Mouse (Mus musculus) c-Kit-positive CD71-positive TER-119-negative erythroid progenitor cells, embryonic 14.5 days (primary cell): ENCODE data around the gene Hspb11.

Experiments used
- DNase-seq: peaks from one replicate; pipeline ENCODE4 v3.0.0-alpha.2; 2013; ENCODE audit warnings: low read depth

The Hspb11 gene

DNA sequence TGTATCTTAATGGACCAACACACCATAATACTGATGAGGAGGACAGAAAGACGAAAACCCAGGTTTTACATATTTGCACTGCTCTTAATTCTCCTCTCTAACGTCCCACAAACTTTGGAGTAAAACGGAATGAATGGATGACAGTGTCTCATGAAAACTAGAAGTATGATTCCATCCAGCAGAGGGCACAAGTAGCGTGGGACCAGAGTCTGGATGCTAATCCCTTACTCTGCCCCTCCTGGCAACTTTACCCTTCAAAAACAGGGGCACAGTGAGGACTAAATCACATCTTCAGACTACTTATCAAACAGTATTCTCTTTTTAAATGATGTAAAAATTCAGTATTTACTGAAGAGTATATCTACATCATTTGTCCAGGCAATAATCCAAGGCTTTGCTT lies 2.9 kb upstream of the Hspb11 start:
- peak; percentile 50 for DNase-seq

DNA sequence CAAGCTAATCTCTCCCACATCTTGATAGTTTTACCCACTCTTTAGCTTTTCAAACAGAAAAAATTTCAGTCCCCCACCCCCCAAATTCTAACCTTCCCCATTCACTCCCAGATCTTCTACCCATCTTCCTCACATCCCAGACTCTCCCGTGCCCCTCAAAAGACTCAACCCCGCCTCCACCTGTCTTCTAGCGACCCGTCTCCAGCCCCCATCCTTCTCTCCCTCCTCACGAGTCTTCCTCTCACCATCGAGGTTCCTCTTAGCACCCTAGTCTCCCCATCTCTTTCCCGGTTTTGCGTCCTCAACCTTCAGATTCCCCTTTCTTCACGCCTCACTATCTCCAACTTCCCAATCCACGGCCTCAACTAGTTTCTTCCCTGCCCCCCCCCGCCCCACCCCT lies 871 bp upstream of the Hspb11 start:
- DNase-seq, result no peak

DNA sequence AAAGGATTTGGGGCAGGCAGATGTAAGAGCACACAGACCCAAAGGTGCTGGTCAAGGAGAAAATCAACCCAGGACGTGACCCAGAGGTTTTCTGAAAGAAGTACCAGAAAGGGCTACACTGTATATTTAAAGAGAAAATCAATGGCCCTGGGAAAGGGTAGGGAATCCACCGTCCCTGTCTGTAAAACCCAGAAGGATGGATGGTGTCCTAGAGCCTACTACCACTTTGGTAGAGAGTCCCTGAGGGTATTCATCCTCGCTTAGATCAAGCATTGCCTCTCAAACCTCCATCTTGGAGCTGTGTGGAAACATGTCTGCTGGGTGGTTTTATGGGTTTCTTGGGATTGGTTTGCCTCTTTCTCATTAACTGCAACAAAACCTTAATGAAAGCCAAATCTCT lies 1.0 kb downstream of the Hspb11 start:
- DNase-seq, result no peak

DNA sequence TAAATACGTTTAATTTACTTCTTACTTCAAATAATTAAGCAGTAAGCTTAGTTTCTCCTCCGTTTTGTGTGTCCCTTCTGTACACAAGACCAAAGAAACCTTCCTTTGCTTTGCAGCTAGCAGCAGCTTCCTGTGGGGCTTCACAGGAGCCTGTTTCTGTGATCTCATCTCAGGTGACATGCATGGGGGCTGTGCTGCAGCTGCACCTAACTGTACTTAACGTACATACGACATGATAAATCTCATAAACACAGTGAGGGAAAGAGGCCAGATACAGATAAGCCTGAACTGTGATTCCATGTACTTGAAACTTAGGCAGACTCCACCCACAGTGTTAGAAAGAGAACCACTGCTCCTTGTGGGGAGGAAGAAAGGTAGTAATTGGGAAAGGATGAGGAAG lies 6.6 kb downstream of the Hspb11 start:
- DNase-seq, result no peak

DNA sequence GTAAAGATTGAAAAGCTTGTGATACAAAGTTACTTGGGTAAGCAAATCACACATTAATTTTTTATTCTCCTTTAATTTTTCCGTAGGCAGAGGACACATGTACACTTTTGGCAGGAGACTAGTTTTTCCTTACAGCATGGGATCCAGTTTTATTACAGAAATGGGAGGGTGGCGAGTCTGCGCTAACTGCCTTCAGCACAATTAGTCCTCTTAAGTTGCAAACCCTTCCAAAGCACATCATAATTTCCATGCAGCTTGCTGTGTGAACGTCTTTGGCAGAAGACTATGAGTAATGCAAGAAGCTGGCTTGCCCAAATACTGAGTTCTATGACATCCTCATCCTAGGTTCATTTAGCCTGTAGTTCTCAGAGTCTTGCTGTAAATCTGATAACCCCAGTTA lies 20.3 kb downstream of the Hspb11 start:
- no peak for DNase-seq

DNA sequence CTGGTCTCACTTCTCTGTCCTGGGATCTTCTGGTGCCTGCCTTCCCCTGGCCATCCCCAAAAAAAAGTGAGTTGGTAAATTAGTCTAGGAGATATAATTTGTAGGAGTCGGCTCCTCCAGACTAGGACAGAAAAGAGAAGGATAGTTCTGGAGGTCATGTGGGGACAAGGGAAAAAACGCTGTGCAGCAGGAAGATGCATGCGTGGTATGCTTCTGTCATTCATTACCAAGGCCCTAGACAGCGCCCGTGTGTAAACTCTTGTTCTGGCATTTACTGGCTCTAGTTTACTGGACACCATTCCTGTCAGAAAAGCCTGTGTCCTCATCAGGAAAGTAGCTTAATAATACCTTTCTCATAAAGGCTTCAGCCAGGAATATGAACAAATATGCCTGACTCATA lies 21.1 kb downstream of the Hspb11 start:
- no peak for DNase-seq

DNA sequence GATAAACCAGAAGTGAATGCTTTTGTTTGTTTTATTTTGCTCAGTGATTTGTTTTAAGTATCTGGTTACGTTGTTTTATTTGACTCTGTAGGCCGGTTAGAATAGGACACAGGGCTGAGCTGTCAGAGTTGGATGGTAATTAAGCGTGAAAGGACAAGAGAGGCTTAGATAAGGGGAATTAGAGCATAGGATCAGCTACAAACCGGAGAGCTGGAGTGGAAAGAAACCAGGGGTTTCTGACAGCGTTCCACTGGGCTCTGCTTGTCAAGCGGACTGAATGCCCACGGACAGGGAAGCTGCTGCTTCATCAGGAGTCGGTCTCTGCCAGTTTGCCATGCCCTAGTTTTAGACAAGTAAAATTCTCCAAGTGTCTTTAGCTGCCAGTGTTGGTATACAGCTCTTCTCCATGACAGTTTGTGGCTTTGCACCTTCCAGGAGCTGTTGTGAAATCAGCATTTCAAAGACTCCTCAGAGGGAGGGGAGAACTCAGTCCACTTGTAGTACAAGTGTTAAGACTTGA lies 24.9 kb downstream of the Hspb11 start:
- no peak for DNase-seq

DNA sequence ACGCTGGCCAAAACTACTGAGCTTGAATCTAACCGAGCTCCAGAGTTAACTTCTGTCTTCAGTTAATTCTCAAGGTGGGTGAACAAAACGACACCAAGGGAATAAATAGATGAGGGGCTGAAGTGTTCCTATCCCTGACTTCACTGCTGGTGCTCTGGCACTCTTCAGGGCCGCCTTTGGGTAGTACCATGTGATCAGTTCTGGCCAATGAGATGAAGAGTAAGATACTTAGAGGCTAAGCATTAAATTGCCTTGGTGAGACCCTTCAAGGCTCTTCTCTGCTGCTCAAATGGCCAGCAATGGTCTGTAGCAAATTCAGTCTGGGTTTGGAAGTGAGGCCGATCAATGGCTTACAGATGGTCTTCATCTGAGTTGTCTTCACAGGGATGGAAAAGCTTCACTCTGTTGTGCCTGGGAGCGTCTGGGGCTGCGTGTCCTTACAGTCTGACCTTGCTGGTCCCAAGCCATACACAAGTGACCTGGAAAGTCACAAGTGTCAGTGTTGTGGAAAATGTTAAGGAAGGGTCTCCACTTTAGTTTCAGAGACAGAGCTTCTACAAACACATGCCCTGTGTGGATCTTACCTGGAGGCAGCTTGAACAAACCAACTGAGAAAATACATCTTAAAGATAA lies 27.6 kb downstream of the Hspb11 start:
- no peak for DNase-seq

DNA sequence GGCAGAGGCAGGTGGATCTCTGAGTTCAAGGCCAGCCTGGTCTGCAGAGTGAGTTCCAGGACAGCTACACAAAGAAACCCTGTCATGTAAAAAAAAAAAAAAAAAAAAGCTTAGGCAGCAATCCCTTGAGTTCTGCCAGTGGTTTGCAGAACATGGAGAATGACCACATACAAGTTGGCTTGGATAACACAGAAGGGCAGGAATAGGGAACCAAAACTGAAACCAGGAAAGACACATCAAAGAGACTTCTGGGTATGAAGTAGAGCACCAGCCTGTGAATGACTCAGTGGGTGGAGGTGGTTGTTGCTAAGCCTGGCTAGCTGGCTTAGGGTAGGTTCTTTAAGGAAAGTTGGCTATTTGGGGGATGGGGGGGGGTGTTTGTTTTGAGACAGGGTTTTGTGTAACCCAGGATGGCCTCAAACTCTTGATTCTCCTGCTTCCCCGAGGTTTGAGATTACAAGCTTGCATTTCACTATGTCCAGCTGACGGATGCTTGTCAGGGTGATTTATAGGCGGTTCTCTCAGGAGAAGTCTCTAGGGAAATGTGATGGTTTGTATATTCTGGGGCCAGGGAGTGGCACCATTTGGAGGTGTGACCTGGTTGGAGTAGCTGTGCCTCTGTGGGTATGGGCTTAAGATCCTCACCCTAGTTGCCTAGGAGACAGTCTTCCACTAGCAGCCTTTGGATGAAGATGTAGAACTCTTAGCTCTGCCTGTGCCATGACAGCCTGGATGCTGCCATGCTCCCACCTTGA lies 32.2 kb downstream of the Hspb11 start:
- DNase-seq, result no peak

DNA sequence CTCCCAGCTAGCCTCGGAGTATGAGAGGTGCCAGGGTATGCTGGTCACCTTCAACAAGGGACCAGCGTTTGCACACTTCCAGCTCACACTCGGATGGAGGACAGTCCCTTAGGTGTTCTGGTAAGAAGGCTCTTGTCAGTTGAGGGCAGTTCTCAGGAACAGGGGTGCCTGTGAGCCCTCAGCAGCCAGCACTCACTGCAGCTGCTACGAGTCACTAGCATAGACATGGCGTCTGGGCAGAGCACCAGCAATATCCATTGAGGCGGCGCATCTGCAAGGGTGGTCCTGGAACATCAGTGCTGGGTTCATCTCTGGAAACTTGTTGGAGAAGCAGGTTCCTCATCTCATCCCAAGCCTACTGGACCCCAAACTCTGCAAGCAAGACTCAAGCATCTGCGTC lies 33.0 kb downstream of the Hspb11 start:
- DNase-seq, result no peak

DNA sequence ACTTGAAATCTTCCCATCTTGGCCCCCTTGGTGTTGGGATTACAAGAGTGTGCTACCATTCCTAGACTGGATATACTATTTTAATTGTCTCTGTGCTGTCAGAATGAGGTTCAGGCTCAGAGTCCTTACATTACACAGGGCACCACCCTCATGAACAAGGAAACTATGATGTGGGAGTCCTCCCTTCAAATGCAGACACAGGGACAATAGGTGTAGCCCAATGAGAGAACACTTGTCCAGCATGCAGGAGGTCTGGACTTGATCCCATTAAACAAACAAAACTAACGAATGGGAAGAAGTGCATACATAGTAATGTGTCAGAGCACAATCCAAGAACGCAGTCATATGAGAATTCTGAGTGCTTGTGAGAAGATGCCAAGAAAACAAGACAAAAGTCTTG lies 34.1 kb downstream of the Hspb11 start:
- DNase-seq, result no peak

DNA sequence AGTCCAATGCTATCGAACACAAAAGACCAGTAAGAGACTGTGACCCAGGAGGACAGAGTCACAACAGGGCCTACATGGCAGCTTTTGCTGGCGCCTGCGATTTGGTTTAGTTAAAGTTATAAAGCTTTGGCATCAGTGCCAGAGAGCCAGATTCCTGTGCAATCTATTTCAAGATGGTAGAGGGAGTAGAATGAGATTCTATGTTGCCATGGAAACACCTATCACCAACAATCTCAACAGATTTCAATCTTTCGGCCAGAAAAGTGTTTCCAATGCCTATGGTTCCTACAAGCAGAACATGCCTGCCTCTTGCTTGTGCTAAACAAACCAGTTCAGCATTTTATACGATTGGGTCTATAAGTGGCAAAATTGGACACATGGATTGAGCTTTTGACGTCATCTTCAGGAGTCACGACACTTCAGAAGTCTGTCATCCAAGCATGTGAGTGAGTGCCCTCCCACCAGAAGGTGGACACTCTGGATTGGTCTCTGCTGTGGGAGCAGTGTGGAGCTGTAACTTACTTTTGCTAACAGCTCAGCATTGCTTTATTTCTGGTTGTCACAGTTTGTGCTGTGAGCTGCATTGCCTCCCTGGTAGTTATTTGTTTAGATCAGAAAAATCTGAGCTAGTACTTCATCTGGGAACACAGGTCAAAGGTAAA lies 38.3 kb downstream of the Hspb11 start:
- no peak for DNase-seq

DNA sequence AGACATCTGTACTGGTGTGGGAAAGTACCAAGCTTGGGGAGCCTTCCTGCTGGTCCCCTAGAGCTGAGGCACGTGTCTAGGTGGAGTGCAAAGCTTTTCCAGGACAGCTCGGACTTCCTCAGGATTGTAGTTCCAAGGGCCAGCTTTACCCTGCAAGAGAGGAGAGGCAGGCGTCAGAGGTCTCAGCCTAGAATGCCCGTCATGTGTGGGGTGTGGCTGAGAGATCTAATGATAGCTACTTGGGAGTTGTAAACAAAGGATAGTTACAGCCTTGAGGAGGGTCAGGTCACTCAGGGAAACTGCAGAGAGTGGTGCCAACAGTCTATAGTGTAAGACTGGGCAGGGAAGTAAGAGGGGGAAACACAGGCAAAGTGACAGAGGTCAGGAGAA lies 38.9 kb downstream of the Hspb11 start:
- DNase-seq, result no peak

DNA sequence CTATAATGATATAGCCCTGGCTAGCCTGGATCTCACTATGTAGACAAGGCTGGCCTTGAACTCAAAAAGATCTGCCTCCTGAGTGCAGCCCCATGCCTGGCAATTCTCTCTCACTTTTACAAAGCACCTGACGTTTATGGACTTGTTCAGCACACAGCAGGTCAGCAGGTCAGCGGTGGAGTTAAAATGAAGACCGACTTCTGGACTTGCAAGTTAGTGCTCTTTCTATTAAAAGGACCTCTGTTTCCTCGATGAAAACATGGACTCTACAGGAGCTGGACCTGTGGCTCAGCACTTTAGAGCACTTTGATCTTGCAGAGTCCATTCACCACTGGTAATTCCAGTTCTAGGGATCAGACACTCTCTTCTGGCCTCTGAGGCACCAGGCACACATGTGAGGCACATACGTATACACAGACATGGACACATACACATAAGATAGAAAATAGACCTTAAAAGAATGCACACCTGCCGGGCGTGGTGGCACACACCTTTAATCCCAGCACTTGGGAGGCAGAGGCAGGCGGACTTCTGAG lies 44.7 kb downstream of the Hspb11 start:
- DNase-seq, result no peak

DNA sequence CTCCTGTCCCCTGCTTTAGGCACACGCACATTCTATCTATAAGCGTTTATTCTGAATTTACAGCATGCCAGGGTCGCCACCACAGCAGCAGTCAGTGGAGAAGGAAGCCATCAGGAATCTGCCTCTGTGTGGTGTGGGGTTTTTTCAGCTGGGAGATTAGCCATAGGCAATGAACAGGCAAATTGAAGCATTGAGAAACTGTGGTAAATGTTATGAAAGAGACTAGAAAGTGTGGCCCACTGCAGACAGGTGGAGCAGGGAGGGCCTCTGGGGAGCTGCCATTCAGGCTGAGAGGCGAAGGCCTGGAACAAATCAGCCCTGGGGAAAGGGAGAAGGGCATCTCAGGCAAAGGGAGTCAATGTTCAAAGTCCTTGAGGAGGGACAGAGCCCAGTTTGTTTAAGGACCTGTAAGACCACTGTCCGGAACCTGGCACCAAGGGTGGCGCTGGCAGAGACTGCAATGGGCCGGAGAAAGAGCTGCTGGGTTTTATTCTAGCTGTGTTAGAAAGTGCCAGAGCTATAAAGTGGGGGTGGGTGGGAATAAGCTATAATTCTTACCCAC lies 46.5 kb downstream of the Hspb11 start:
- no peak for DNase-seq

DNA sequence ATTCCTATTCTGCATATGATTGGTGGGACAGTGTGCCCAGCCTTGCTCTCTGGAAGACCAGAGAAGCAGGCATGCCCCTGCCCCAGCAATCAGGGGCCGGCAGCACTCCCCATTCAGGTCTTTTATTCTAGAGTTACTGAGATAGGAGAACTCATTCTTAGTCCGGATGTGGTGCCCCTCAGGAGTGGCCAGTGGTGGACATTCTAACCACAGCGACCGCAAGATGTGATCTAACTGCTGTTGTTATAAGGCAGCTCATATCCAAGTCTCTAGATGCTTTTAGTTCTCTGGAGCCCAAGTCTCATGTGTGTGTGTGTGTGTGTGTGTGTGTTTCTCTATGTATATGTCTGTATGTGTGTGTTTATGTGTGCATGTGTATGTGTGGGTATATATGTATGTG lies 47.0 kb downstream of the Hspb11 start:
- no peak for DNase-seq

DNA sequence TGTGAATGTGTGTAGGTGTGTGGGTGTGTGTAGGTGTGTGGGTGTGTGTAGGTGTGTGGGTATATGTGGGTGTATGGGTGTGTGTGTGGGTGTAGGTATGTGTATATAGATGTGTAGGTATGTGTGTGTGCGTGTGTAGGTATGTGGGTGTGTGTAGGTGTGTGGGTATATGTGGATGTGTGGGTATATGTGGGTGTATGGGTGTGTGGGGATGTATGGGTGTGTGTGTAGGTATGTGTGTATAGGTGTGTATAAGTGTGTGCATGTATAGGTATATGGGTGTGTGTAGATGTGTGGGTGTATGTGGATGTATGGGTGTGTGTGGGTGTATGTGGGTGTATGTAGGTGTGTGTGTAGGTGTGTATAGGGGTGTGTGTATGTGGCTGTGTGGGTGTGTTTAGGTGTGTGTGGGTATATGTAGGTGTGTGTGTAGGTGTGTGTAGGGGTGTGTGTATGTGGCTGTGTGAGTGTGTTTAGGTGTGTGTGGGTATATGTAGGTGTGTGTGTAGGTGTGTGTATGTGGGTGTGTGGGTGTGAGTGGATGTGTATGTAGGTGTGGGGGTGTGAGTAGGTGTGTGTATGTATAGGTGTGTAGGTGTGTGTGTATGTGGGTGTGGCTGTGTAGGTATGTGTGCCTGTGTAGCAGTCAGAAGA lies 47.6 kb downstream of the Hspb11 start:
- no peak for DNase-seq

DNA sequence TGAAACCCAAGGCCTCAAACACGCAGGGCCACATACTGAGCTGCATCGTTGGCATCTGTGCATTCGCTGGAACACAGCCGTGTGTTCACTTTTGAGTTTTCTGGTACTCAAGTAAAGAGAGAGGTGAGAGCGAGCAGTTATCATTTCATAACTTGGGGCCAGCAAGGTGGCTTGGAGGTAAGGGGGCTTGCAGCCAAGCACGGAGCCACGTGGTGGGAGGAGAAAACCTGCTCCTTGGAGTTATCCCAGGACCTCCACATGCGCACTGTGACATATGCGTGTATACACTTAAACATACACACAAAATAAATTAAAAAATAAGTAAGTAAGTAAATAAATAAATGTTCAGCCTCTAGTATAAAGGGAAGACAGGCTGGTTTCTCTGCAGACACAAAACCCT lies 48.8 kb downstream of the Hspb11 start:
- DNase-seq, result no peak

DNA sequence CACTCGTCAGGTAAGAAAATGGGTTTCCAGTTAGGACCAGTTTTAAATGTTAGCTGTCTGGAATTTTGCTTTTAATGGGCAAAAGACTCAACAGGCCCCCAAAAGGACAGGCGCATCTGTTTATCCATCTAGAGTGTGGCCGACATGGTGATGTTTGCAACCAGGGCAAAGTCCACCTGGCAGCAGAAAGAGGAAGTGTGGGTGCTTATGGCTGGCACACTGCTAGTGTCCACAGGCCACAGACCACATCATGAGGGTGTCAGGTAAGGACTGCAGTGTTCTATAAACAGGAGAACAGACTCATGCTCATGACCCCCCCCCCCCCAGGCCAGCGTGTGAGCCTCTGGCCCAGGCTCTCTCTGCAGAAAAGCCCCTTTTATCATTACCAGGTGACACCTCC lies 49.4 kb downstream of the Hspb11 start:
- no peak for DNase-seq

DNA sequence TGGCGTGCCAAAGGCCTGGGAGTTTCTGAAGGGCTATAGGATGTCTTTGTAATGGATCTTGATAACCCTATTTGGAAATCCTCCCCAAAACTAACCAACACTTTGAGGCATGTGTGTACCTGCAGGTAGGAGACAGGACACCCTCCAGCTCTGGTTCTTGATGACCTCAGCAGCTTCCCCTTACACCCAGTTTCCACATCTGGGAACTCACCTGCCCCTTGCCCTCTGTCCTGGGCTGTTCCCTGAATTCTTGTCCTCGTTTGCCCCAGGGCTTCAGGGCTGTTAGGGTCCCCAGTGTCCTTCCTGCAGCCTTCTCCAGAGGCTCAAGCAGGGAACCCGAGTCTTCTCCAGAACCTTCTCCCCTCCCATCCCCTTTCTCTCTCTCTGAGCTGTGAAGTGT lies 50.1 kb downstream of the Hspb11 start:
- DNase-seq, result no peak

DNA sequence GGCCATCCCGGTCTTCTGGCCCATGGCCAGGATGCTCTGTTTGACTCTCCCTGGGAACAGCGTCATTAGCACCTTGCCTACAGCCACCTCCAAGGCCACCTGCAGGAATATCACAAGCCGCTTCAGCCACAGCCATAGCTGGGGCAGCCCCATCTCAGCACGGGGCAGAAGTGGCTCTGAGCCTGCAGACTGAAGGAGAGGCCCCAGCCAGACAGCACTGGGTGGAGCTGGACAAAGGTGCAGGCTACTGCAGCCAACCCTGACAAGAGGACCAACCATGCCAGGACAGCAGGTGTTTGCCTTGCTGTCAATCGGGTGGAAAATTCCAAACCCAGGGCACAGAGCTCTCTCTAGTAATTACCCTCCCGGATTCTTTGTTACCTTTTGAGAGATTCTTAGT lies 53.6 kb downstream of the Hspb11 start, which contains the start of gene Dio1:
Dio1 (minus strand) TSS at position 204 of the 400 bp plus-strand sequence.
- no peak for DNase-seq
